In genomic region chr14:117852842-117853241, GRCm38 (mm10) we compare ENCODE assay signal across 28 mouse cellular contexts.
"Had no signal": no experiment of that assay in that cellular context is flagged by ENCODE, and none has a peak within 500 bp of the region (broad histone marks: within the 10 kb centered on the region; RNA-seq: fewer than 3 reads in every experiment).

No protein-coding gene starts in this region.

- H3K4me1 ChIP-seq: heart, embryonic 10.5 days; heart, embryonic 12.5 days; hindbrain, embryonic 10.5 days; hindbrain, embryonic 12.5 days; hindbrain, embryonic 15.5 days; kidney, embryonic 15.5 days; limb, embryonic 10.5 days; limb, embryonic 12.5 days; liver, embryonic 13.5 days; liver, embryonic 15.5 days had no signal

- H3K36me3 ChIP-seq: heart, embryonic 10.5 days; heart, embryonic 12.5 days; hindbrain, embryonic 10.5 days; hindbrain, embryonic 12.5 days; hindbrain, embryonic 15.5 days; kidney, embryonic 15.5 days; limb, embryonic 10.5 days; limb, embryonic 12.5 days; liver, embryonic 13.5 days; liver, embryonic 15.5 days had no signal

- H3K9me3 ChIP-seq: heart, embryonic 10.5 days; heart, embryonic 12.5 days; hindbrain, embryonic 10.5 days; hindbrain, embryonic 12.5 days; hindbrain, embryonic 15.5 days; kidney, embryonic 15.5 days; limb, embryonic 10.5 days; limb, embryonic 12.5 days; liver, embryonic 13.5 days; liver, embryonic 15.5 days had no signal

- DNase-seq: gastrocnemius, adult 2 months; gastrocnemius, postnatal 10 days; gastrocnemius, postnatal 25 days; heart, postnatal 10 days; heart, postnatal 4 days; kidney, adult 11 months; kidney, adult 2 months; kidney, adult 9 months; kidney, postnatal 14 days; kidney, postnatal 36 days; layer of hippocampus, adult 9-11 months; layer of hippocampus, postnatal 36 days; liver; liver, embryonic 13.5 days had no signal

- H3K27ac ChIP-seq: gastrocnemius, adult 2 months; heart, embryonic 10.5 days; hindbrain, embryonic 10.5 days; hindbrain, embryonic 12.5 days; hindbrain, embryonic 15.5 days; hindbrain, postnatal 0 days; kidney, embryonic 15.5 days; kidney, postnatal 0 days; left cerebral cortex, adult 2 months; limb, embryonic 10.5 days; limb, embryonic 12.5 days; liver, embryonic 13.5 days; liver, embryonic 15.5 days had no signal

- H3K4me3 ChIP-seq: gastrocnemius, adult 2 months; heart, embryonic 10.5 days; heart, embryonic 12.5 days; hindbrain, embryonic 10.5 days; hindbrain, embryonic 12.5 days; hindbrain, embryonic 15.5 days; kidney, embryonic 15.5 days; left cerebral cortex, adult 2 months; limb, embryonic 10.5 days; limb, embryonic 12.5 days; liver, embryonic 13.5 days; liver, embryonic 15.5 days had no signal

- ATAC-seq: hindbrain, postnatal 0 days; intestine, embryonic 16.5 days had no signal

- H3K4me2 ChIP-seq: heart, embryonic 12.5 days; hindbrain, embryonic 12.5 days; hindbrain, embryonic 15.5 days; kidney, embryonic 15.5 days; limb, embryonic 12.5 days; liver, embryonic 11.5 days; liver, embryonic 13.5 days; liver, embryonic 15.5 days had no signal

- H3K27me3 ChIP-seq: heart, embryonic 12.5 days; hindbrain, embryonic 12.5 days; hindbrain, embryonic 15.5 days; kidney, embryonic 15.5 days; limb, embryonic 12.5 days; liver, embryonic 13.5 days; liver, embryonic 15.5 days had no signal

- H3K9ac ChIP-seq: heart, embryonic 12.5 days; hindbrain, embryonic 12.5 days; hindbrain, embryonic 15.5 days; kidney, embryonic 15.5 days; limb, embryonic 12.5 days; liver, embryonic 13.5 days; liver, embryonic 15.5 days had no signal
